Mouse (Mus musculus) small intestine, adult 2 months (tissue): ENCODE results near the gene Rita1.

Experiments used
- CTCF ChIP-seq: fragments of 200-500 bp; IDR thresholded peaks from 2 replicates; pipeline ENCODE4 v1.5.1; 2012; ENCODE audit warnings: low read depth, mild to moderate bottlenecking, control low read depth, inconsistent platforms, low read length, moderate library complexity, mixed read lengths; ENCODE audit not compliant: insufficient replicate concordance, insufficient read length; ENCODE audit errors: extremely low read depth
- POLR2A ChIP-seq: fragments of 200-500 bp; IDR thresholded peaks from 2 replicates; pipeline ENCODE4 v1.6.1; 2012; ENCODE audit warnings: low read depth, mild to moderate bottlenecking, control low read depth, inconsistent platforms, low read length, moderate library complexity

DNA sequence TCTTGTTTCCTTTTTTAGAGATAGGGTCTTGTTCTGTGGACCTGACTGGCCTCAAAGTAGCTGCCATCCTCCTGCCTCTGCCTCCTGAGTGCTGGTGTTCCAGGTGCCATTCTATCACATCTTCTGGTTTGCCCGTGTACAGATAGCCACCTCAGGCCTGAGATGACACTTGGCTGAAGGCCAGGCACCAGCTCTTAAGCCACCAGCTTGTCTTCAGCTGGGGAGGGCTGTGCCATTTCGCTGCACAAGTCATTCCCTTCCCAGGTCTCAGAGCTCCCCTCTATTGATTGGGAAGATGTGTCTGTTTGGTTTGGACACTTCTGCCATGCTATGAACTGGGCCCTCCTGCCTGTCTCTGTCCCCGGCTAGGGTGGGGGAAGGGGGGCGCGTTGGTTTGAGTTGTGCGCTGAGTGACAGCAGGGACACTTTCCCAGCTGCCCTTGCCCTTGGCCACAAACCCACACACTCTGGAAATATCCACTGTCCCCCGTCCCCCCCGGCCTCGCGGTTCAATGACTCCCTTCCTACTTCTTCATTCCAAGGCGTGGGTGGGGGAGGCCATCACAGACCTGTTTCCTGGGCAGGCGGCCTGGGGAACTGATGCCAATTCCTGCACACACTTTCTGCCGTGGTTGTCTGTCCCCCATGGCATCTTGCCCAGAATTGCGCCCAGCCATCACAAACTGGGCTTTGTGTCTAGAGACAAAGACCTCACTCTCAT is 31.1 kb upstream of the Rita1 start:
- TF ChIP-seq CTCF (no peak), POLR2A (no peak)
